Mouse (Mus musculus) lung, postnatal 25 days (tissue): Measurements from ENCODE around the gene Birc2.

Source experiments
- DNase-seq: peaks from one replicate; pipeline ENCODE4 v3.0.0; 2022; ENCODE audit warnings: low spot score

The Birc2 gene

GRCm38 (mm10) chr9:7846667-7847199 lies 9.9 kb upstream of the Birc2 start:
- DNase-seq: no peak

GRCm38 (mm10) chr9:7845216-7845895 lies 8.5 kb upstream of the Birc2 start:
- DNase-seq: no peak

GRCm38 (mm10) chr9:7841221-7841620 lies 4.4 kb upstream of the Birc2 start:
- no peak for DNase-seq

- DNase-seq: no peak
These were observed 1.1 kb upstream of the Birc2 start for GRCm38 (mm10) chr9:7837806-7838440.

GRCm38 (mm10) chr9:7836331-7836730 lies 533 bp downstream of the Birc2 start:
- peak; percentile 34 for DNase-seq

GRCm38 (mm10) chr9:7835302-7835701 lies 1.6 kb downstream of the Birc2 start:
- DNase-seq: no peak

GRCm38 (mm10) chr9:7833421-7833820 lies 3.4 kb downstream of the Birc2 start:
- DNase-seq: no peak

- no peak for DNase-seq
These were observed 7.0 kb downstream of the Birc2 start for GRCm38 (mm10) chr9:7829531-7830528.

- peak; percentile 36 for DNase-seq
These were observed 8.2 kb downstream of the Birc2 start for GRCm38 (mm10) chr9:7828706-7829105.

GRCm38 (mm10) chr9:7824916-7825315 lies 11.9 kb downstream of the Birc2 start:
- DNase-seq: no peak

- no peak for DNase-seq
These were observed 14.1 kb downstream of the Birc2 start for GRCm38 (mm10) chr9:7822758-7823157.

GRCm38 (mm10) chr9:7805101-7805506 lies 31.8 kb downstream of the Birc2 start:
- no peak for DNase-seq

- no peak for DNase-seq
These were observed 38.3 kb downstream of the Birc2 start for GRCm38 (mm10) chr9:7798555-7798954.

GRCm38 (mm10) chr9:7797542-7797941 lies 39.3 kb downstream of the Birc2 start:
- no peak for DNase-seq

- no peak for DNase-seq
These were observed 40.6 kb downstream of the Birc2 start for GRCm38 (mm10) chr9:7796129-7796864.

GRCm38 (mm10) chr9:7795581-7795980 lies 41.3 kb downstream of the Birc2 start:
- no peak for DNase-seq

- DNase-seq: no peak
These were observed 43.3 kb downstream of the Birc2 start for GRCm38 (mm10) chr9:7793561-7793960.

- DNase-seq: no peak
These were observed 46.2 kb downstream of the Birc2 start for GRCm38 (mm10) chr9:7790580-7791084.

GRCm38 (mm10) chr9:7789764-7790575 lies 46.9 kb downstream of the Birc2 start:
- DNase-seq: no peak

- no peak for DNase-seq
These were observed 48.5 kb downstream of the Birc2 start for GRCm38 (mm10) chr9:7788411-7788810.

GRCm38 (mm10) chr9:7786086-7786485 lies 50.8 kb downstream of the Birc2 start:
- no peak for DNase-seq
